Mouse (Mus musculus): ENCODE measurements around the gene Alkbh3.

DNA sequence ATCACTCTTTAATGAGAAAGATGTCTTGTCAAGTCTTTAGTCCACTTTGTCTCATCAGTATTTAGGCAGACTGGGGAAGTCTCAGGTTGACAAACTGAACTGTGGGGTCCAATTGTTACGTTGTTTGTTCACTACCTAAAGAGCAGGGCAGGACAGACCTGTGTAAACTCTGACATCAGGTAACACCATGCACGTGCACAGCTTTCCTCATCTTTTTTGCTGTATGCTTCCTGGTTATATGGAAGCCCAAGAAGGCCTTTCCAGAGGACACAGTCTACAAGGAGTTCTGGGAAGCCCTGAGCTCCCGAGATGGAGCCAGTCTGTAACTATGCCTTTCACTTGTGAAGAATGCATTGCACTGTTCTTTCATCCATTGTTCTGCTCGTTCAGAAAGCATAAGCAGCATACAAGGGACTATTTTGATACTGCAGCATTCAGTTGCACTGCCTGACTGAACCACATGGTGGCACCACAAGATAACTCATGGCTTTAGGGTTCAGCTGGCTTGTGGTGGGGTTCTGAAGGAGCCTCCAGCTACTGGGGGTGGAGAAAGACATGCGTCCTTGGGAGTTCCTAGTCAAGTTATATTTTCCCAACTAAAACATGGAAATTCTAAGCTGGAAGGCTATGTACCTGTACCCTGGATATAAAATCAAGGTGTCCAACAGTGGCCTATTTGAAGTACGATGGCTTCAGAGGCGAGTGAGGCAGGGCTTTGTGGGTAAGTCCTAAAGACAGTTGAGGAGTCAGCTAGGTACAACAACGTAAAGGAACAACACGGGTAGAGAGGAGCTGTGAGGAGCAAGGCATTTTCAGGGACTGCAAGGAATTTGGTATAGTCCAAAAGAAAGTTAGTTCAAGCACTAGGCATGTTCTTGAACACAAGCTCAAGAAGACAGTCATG is 25.1 kb upstream of the Alkbh3 start:
- TF ChIP-seq MAFK (IDR thresholded peaks at IDR 0.05; ENCODE audit: insufficient read depth, low read depth, low read length), result no peak
- no peak for TF ChIP-seq CHD2 (IDR thresholded peaks at IDR 0.05; ENCODE audit: low read depth, low read length)
- no peak for TF ChIP-seq ZNF384 (IDR thresholded peaks at IDR 0.05; ENCODE audit: low read depth, low read length)
- TF ChIP-seq HCFC1 (IDR thresholded peaks at IDR 0.05; ENCODE audit: borderline replicate concordance, insufficient read depth, low read length), result no peak
- peak; percentile 83; the same call in 1 of the 2 replicates for TF ChIP-seq ZC3H11A (IDR thresholded peaks at IDR 0.05; ENCODE audit: borderline replicate concordance, low read depth, low read length)
